Mouse (Mus musculus): ENCODE results near the gene Kcnn4. TPM values are rescaled to one million over a fixed set of nuclear protein-coding genes. Genes with fewer than 3 reads are reported as not detected.

Kcnn4 gene
- under 1 TPM; 0.32 to 0.40 TPM for total RNA-seq (2021)
- long read RNA-seq, experiment 1: 0 reads
- long read RNA-seq, experiment 2: 0 reads

- no peak for DNase-seq (ENCODE audit: low spot score in 2 of 2)
- intact Hi-C loops (cut with DNase I): no loop called here
These were observed at the start of gene Kcnn4 for GRCm38 (mm10) chr7:24369731-24370541. Gene Kcnn4 (plus strand): TSS chr7:24370263.

GRCm38 (mm10) chr7:24322593-24322992 is 47.5 kb upstream of the Kcnn4 start:
- DNase-seq (ENCODE audit: low spot score in 2 of 2): no peak
- intact Hi-C loops (cut with DNase I): no loop called here

GRCm38 (mm10) chr7:24325197-24325596 is 44.9 kb upstream of the Kcnn4 start:
- peak; percentile 30 to 61 for DNase-seq (ENCODE audit: low spot score in 2 of 2)
- intact Hi-C loops (cut with DNase I): no loop called here

GRCm38 (mm10) chr7:24325675-24326128 is 44.4 kb upstream of the Kcnn4 start:
- DNase-seq (ENCODE audit: low spot score in 2 of 2): peak; percentile 76 to 81
- intact Hi-C loops (cut with DNase I): no loop called here

GRCm38 (mm10) chr7:24326273-24327135 is 43.6 kb upstream of the Kcnn4 start:
- intact Hi-C loops (cut with DNase I): no loop called here
- peak; percentile 28 to 67 for DNase-seq (ENCODE audit: low spot score in 2 of 2)

GRCm38 (mm10) chr7:24327281-24327975 is 42.6 kb upstream of the Kcnn4 start:
- DNase-seq (ENCODE audit: low spot score in 2 of 2): no peak
- intact Hi-C loops (cut with DNase I): no loop called here

- intact Hi-C loops (cut with DNase I): no loop called here
- no peak for DNase-seq (ENCODE audit: low spot score in 2 of 2)
These were observed 36.6 kb upstream of the Kcnn4 start, which contains the start of gene Tescl for GRCm38 (mm10) chr7:24333304-24333986. Gene Tescl (minus strand): TSS chr7:24333936.

- DNase-seq (ENCODE audit: low spot score in 2 of 2): peak; percentile 86 to 91
- intact Hi-C loops (cut with DNase I): loop anchor here (5.0 kb wide), 1 partner anchor 51 kb away; no protein-coding TSS in a partner anchor
These were observed 34.3 kb upstream of the Kcnn4 start for GRCm38 (mm10) chr7:24335699-24336309.

GRCm38 (mm10) chr7:24338241-24338640 is 31.8 kb upstream of the Kcnn4 start:
- intact Hi-C loops (cut with DNase I): loop anchor here (5.0 kb wide), 1 partner anchor 49 kb away; no protein-coding TSS in a partner anchor
- DNase-seq (ENCODE audit: low spot score in 2 of 2): no peak

GRCm38 (mm10) chr7:24343701-24344272 is 26.3 kb upstream of the Kcnn4 start:
- DNase-seq (ENCODE audit: low spot score in 2 of 2): peak in 1 of 2 experiments; percentile 38
- intact Hi-C loops (cut with DNase I): no loop called here

- DNase-seq (ENCODE audit: low spot score in 2 of 2): no peak
- intact Hi-C loops (cut with DNase I): no loop called here
These were observed 23.6 kb upstream of the Kcnn4 start for GRCm38 (mm10) chr7:24346444-24346843.

GRCm38 (mm10) chr7:24348896-24349295 is 21.2 kb upstream of the Kcnn4 start, which contains the start of gene Lypd5:
Gene Lypd5 (plus strand): TSS chr7:24349196.
- intact Hi-C loops (cut with DNase I): no loop called here
- DNase-seq (ENCODE audit: low spot score in 2 of 2): no peak

GRCm38 (mm10) chr7:24355646-24356045 is 14.4 kb upstream of the Kcnn4 start:
- intact Hi-C loops (cut with DNase I): no loop called here
- DNase-seq (ENCODE audit: low spot score in 2 of 2): no peak

- DNase-seq (ENCODE audit: low spot score in 2 of 2): no peak
- intact Hi-C loops (cut with DNase I): no loop called here
These were observed 14.0 kb upstream of the Kcnn4 start for GRCm38 (mm10) chr7:24356081-24356480.

- intact Hi-C loops (cut with DNase I): no loop called here
These were observed 12.2 kb upstream of the Kcnn4 start for GRCm38 (mm10) chr7:24357899-24358298.

GRCm38 (mm10) chr7:24359269-24359668 is 10.8 kb upstream of the Kcnn4 start:
- intact Hi-C loops (cut with DNase I): no loop called here
- DNase-seq (ENCODE audit: low spot score in 2 of 2): no peak

More at GRCm38 (mm10) chr7:24357899-24358298, 12.2 kb upstream of the Kcnn4 start:
- no peak for DNase-seq (ENCODE audit: low spot score in 2 of 2)

- DNase-seq (ENCODE audit: low spot score in 2 of 2): no peak
- intact Hi-C loops (cut with DNase I): no loop called here
These were observed 9.1 kb upstream of the Kcnn4 start for GRCm38 (mm10) chr7:24361001-24361400.

GRCm38 (mm10) chr7:24363228-24363627 is 6.8 kb upstream of the Kcnn4 start:
- intact Hi-C loops (cut with DNase I): no loop called here
- DNase-seq (ENCODE audit: low spot score in 2 of 2): peak; percentile 60 to 63
